Mouse (Mus musculus) heart, postnatal 4 days (tissue): ENCODE measurements around the gene Gm29866. TPM values are rescaled to one million over a fixed set of nuclear protein-coding genes. Genes with fewer than 3 reads are reported as not detected.
"Not testable (repeated sequence)": the region's sequence is repeated elsewhere in the genome, so short reads cannot be mapped to it uniquely, and the experiment has no call there.

Experiments used
- DNase-seq: peaks from one replicate; pipeline ENCODE4 v3.0.0; 2021
- total RNA-seq, 2 experiments: library from RNA; stranded (reverse); gene quantifications; 2 replicates each; pipeline ENCODE4 v1.2.3; 2021

Gm29866 gene
- total RNA-seq = not detected

- not testable (repeated sequence) for DNase-seq
Observed at GRCm38 (mm10) chrY:20993557-20993956, at the start of gene Gm29866. TSS of gene Gm29866 (minus strand) at chrY:20993657.

Other genes with a start within 250 kb of the Gm29866 start
- gene Gm20909, start 170.9 kb upstream of the Gm29866 start, total RNA-seq = not detected
- not detected for gene Gm20865, start 247.9 kb upstream of the Gm29866 start, total RNA-seq